Mouse (Mus musculus) induced T-regulatory cell, adult 2 months (primary cell): ENCODE data around the gene Unc5c.

Experiments used
- DNase-seq: peaks from one replicate; pipeline ENCODE4 v3.0.0-alpha.2; 2012; ENCODE audit warnings: low read depth

Unc5c gene

GRCm38 (mm10) chr3:141511253-141512038 is 46.4 kb downstream of the Unc5c start:
- no peak for DNase-seq

DNA sequence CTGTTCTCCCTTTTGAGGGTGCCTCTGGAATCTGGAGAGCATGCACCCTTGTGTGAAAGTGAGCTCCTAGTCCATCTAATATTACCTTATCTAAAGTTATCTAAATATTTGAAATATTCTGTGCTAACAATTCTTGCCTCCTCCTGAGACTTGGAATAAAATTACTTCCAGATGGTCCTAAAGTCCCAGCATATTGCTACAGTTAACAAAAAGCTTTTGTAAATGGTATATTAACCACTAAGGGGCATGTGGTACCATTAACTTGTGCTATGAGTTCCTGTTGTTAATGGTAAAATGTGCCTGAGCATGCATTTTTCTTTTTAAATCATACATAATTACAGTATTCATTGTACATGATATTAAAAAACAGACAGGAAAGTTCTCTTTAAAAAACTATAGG is 63.7 kb downstream of the Unc5c start:
- no peak for DNase-seq

DNA sequence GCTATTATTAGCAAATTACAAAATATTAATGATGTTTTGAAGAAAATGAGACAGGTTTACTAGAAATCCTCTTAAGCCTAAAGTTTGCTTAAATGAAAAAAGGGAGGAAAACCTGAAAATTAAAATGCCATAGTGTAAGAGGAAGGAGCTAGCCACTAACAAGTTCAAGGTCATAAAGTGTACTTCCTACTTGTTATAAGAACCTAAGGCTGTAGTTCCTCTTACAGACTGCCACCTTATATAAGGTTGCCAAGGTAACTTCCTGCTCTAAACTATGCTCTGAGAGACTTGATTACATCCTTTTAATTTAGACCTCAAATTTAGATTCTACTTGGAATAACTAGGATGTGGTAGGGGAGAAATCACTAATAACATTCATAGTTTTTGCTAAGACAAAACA is 64.6 kb downstream of the Unc5c start:
- DNase-seq = no peak

DNA sequence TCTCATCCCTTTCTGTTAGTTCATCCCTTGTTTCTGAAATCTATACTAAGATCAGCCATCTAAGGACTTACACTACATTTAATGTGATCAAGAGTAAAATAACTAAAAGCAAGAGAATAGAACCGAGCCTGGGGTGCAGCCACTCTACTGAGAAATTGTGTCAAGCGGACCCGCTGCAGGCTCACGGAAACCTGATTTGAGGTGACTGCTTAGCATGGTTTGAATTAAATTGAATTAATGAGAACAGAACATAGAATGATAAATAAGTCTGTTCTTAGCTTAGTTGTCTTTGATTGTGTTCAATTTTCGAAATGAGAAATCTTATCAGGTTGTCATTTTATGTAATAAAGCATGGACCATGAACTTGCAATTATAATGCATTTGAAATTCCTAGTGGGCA is 68.8 kb downstream of the Unc5c start:
- DNase-seq = no peak

DNA sequence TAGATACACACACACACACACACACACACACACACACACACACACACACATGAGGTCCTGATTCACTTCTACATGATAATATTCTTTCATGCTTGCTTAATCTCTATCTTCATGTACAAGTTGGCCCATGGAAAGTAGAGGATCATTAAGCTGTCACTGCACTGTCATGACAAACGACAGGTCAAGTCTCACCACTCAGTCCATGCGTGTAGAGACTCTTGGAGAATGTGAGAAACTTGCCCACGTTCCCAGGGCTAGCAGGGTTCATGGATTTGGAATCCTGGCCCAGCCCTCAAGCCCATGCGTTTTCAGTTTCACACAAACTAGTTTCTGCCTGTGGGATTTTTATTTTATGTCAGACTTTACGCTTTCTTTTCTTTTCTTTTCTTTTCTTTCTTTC is 71.8 kb downstream of the Unc5c start:
- DNase-seq = no peak

GRCm38 (mm10) chr3:141538120-141538519 is 73.1 kb downstream of the Unc5c start:
- no peak for DNase-seq

DNA sequence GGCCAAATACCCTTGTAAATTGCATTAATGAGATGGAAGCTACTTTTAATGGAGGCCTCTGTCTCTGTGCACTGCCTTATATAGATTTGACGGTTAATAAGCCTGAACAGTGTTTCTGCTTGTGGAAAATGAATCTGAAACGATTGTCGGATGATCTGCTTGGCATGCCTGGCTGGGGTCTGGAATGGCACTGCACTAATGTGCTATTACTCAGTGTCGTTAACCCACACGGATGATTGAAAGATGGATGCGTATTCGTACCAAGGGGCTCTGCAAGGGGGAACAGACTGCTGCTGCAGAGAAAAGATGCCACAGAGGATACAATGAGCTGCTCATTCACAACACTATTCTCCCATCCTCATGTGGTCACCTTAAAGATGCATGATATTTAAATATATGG is 75.7 kb downstream of the Unc5c start:
- DNase-seq = no peak

DNA sequence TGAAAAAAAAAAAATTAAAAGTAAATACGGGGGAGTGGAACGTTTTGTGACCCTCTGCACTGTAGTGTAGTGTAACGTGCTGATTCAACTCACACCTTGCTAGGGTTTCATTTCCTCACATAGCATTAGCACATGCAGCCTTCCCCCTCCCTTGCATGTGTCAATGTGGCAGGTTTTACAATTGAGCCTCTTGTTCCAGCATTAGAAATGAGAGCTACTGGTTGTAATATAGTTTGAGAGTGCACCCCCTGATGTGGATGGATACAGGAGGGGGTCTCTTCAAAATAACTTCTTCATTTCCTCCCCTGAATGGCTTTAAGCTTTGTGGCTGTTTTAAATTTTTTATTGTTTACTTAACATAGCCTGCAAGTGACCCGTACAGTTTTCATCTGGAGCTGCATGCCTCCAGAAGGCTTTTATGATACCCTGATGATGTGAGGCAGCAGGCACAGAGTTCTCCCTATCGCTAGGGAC is 82.4 kb downstream of the Unc5c start:
- no peak for DNase-seq

GRCm38 (mm10) chr3:141549661-141550060 is 84.6 kb downstream of the Unc5c start:
- no peak for DNase-seq

DNA sequence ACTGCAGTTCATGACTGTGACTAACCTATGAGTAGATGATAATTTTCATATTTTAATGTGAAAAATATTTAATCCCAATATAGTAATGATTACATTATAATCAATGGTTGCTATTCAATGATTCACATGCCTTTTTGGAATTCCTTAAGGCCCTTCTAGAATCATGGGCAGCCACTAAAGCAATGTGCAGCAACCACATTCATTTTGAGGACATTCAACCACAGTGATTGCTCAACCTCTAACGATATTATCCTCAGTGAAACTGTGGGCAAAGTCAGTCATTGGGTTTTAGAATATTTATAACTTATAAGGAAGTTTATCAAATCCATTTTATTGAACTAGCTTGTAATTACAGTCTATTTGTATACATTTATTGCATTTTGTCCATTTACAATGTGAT is 87.9 kb downstream of the Unc5c start:
- DNase-seq = no peak

GRCm38 (mm10) chr3:141557072-141557471 is 92.1 kb downstream of the Unc5c start:
- no peak for DNase-seq

DNA sequence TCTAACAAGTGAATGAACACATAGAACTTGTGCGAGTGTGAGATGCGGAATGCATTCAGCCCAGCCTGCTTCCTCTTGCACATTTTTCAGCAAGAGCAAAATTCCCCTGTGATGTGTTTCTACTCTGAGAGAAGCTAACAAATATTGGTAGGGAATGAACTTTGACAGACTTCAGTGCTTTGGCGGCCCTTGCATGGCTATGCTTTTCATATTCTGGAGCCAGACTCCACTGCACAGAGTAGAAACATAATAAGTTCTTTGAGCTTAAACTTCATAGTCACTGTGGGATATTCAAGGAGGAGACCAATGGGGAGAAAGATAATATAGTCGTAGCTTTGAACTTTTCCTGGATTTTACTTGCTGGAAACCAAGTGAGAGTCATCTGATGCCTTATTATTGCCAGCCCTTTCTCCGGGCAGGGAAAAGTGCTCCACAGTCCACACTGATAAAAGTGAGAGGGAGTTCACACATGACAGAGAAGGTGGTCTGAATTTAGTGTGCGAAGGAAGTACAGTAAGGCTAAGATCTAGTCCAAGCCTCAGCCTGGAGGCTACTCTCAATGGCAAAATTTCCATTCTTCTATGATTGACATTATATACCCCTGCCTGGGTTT is 110.2 kb downstream of the Unc5c start:
- no peak for DNase-seq

- no peak for DNase-seq
Observed at GRCm38 (mm10) chr3:141577382-141577781, 112.4 kb downstream of the Unc5c start.

DNA sequence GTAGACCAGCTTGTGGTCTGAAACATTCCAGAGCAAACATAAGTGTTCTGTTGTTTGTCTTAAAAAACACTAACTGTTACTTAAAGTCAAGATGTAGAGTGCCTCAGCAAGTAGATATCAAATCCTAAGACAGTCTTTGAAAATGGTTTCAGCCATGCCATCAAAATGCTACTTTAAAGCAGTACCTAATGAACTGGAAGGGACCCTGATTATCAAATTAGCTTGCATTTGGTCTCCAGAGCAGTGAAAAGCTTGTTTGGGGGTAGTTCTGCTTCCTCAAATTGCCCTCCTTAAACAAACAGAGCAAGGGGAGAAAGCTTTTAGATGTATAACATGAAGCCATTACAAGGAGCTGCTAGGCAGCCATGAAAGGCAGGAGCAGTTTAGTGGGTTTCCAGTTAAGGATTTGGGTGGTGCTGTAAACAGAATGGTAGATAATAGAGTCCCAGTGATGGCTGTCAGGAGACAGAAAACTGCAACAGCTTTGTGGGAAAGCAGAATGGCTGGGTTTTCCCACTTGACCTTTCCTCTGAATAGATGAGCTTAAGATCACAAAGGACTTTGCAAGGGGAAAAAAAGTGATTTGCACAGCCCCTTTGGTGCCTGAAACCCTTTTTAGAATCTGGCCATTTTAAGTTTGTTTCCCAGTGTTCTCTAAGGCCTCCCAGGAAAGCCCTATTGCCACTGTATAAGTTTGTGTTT is 116.3 kb downstream of the Unc5c start:
- no peak for DNase-seq

DNA sequence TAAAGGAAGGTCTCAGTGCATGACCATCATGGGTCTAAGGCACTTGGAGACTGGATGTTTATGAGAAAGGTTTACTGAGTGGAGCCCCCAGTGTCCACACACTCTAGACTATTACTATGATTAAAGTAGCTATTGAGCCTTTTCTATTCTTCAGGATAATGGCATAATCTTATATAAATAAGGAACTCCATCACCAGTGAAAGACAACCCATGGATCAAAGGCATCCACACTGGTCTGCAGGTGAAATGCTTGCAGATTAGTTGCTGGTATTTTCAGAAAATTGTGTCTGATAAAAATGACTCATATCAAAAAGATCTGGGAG is 116.8 kb downstream of the Unc5c start:
- DNase-seq = no peak

GRCm38 (mm10) chr3:141583180-141583579 is 118.2 kb downstream of the Unc5c start:
- no peak for DNase-seq

DNA sequence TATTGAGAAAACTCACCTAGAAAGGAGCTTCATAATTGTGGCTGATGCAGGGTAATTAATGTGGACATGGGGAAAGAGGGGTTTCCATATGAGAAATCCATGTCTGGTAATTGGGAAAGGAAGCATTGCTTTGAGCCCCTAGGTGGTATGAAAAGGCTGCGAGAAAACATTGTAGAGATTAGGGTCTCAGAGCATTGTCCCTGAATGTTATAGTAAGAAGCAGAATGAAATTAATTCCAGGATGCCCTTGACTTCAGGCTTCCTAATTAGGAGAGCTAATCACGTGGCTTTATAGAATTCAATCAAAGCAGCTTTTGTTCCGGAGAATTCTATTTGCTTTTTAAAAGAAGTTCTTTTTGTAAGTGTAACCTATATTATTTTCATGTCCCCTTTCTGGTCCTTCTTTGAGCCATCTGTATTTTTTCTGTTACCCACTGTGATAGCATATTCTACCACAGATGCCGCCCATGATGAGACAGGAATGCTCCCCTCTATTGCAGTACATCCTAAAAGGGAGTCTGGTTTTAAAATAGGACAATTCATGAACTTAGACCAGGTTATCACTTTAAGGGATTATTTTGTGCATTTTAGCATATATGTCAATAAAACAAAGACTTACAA is 124.5 kb downstream of the Unc5c start:
- no peak for DNase-seq

DNA sequence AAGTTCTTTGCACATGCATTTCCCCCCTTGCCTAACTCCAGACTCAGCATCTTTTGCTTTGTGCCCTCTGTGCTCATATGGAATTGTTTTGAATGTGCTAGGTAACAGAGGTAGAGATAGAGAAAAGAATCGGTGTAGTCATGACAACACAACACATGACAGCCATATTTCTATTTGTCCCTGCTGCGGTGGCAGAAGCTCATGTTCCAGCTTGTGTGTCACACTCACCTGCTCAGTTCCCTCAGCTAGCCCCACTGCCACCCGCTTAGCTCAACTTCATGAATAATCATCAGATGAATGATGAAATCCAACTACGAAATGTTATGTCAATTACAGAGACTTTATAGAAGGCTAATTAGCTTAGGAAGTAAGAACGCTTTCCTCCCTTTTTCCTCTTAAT is 128.2 kb downstream of the Unc5c start:
- no peak for DNase-seq

- DNase-seq = no peak
Observed at GRCm38 (mm10) chr3:141594120-141594519, 129.1 kb downstream of the Unc5c start.

- DNase-seq = no peak
Observed at GRCm38 (mm10) chr3:141595073-141595472, 130.1 kb downstream of the Unc5c start.

DNA sequence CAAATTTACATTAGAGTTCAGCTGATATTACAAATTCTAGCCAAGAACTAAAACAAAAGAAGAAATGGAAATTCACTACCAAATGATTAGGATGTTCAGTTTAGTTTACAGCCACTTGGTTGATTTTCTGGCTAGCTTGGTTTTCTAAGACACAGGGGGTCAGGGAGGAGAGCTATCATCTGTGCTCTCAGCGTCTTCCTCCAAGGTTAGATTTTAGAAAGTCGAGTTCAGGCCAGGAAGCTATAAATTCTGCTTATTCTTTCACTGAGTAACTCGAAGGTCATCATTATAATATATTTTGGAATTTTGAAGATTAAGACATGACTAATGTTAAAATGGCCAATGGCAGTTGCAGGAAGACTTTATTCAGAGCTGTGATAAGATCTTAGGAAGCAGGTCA is 131.4 kb downstream of the Unc5c start:
- no peak for DNase-seq

- no peak for DNase-seq
Observed at GRCm38 (mm10) chr3:141596881-141597280, 131.9 kb downstream of the Unc5c start.

- DNase-seq = no peak
Observed at GRCm38 (mm10) chr3:141597974-141598373, 133.0 kb downstream of the Unc5c start.
